12 mouse cellular contexts compared by ENCODE assay signal in the genomic region with DNA sequence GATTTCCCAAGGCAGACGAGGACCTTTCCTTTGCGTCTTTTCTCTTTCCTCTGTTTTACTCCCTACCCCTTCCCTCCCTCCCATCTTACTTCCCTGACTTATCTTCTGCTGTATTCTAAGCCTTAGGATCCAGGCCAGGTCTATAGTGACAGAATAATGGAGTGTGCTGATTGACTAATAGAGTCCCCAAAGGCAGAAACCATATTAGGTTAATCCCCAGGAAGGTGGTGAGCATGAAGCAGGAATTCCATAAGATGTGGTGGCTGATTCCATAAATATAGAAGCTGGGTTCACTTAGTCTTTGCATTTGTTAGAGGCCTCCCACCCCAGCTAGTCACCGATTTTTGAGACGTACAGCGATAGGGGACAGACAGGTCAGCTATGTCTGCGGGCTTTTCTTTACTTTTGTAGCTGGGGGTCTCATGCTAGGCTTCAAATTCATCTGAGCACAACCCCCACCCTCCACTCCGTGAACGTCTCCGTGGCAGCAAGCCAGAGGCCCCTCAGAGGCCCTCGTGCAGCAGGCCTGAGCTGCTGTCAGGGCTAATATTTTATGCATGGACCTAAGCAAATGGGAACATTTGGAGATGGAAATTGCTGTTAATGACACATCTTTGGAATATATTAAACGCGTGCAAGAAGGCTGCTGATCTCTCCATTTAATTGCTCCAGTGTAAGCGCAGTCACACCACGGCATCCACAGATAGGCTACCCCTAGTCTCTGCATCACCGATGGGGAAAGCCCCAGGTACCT.
A peak's percentile ranks its signal among the peaks of the same experiment; 100 is the strongest.
DNase-seq lines count a peak whose midpoint lies in the region; ATAC-seq and TF ChIP-seq lines count a peak whose summit lies in the region.
"Had no signal": no experiment of that assay in that cellular context is flagged by ENCODE, and none has a peak within 500 bp of the region (broad histone marks: within the 10 kb centered on the region; RNA-seq: fewer than 3 reads in every experiment).

No protein-coding gene starts in this region.

- DNase-seq in left cerebral cortex, adult 2 months (ENCODE audit: extremely low spot score in 1 of 2, low spot score in 2 of 2): no peak
- DNase-seq in left cerebral cortex, adult 11 months (ENCODE audit: low spot score): no peak
- DNase-seq in hindbrain, embryonic 10.5 days (ENCODE audit: low spot score): no peak
- DNase-seq in cerebellum, adult 11 months: no peak
- no peak for DNase-seq in left cerebral cortex, adult 9 months (ENCODE audit: low spot score in 2 of 2)
- DNase-seq in MN1 (ENCODE audit: low spot score): no peak
- DNase-seq: adrenal gland, adult 8-10 months; heart, adult 2 months; thymus, postnatal 4 days had no signal

- H3K9me3 ChIP-seq in embryonic facial prominence, embryonic 13.5 days: no peaks in the 10 kb centered on the region
- no peaks in the 10 kb centered on the region for H3K9me3 ChIP-seq in hindbrain, embryonic 10.5 days
- H3K9me3 ChIP-seq in midbrain, embryonic 15.5 days: no peaks in the 10 kb centered on the region
- H3K9me3 ChIP-seq: lung, embryonic 15.5 days had no signal

- H3K36me3 ChIP-seq in embryonic facial prominence, embryonic 13.5 days: peaks cover 34% of the 10 kb centered on the region
- H3K36me3 ChIP-seq in hindbrain, embryonic 10.5 days: peaks cover 50% of the 10 kb centered on the region
- H3K36me3 ChIP-seq in midbrain, embryonic 15.5 days (replicated peaks): peaks cover 14% of the 10 kb centered on the region; the same call in 1 of the 2 replicates

- WGBS in embryonic facial prominence, embryonic 13.5 days: 49% methylated on average over 15 of the region's 15 CpGs
- WGBS in hindbrain, embryonic 10.5 days: 62% methylated on average over 15 of the region's 15 CpGs
- 12% methylated on average over 15 of the region's 15 CpGs for WGBS in midbrain, embryonic 15.5 days

- ATAC-seq in embryonic facial prominence, embryonic 13.5 days (ENCODE audit: insufficient number of reproducible peaks, insufficient read depth, low FRiP score, low TSS enrichment, low read depth): no peak
- ATAC-seq in midbrain, embryonic 15.5 days (replicated peaks): peak; percentile 54; the same call in 1 of the 2 replicates

- H3K9ac ChIP-seq in embryonic facial prominence, embryonic 13.5 days: no peak overlapping the region
- H3K9ac ChIP-seq in midbrain, embryonic 15.5 days: no peak overlapping the region
- H3K9ac ChIP-seq: lung, embryonic 15.5 days had no signal

- no peak overlapping the region for H3K4me2 ChIP-seq in embryonic facial prominence, embryonic 13.5 days
- H3K4me2 ChIP-seq in midbrain, embryonic 15.5 days: peak overlapping the region; percentile 16; the same call in 1 of the 2 replicates
- H3K4me2 ChIP-seq: lung, embryonic 15.5 days had no signal

- H3K27me3 ChIP-seq in embryonic facial prominence, embryonic 13.5 days: 0 out of 2 replicates have a peak, but pooled peaks cover 4% of the 10 kb centered on the region
- no peaks in the 10 kb centered on the region for H3K27me3 ChIP-seq in hindbrain, embryonic 10.5 days (ENCODE audit: insufficient read depth, poor library complexity, severe bottlenecking)
- no peaks in the 10 kb centered on the region for H3K27me3 ChIP-seq in midbrain, embryonic 15.5 days (replicated peaks)
- H3K27me3 ChIP-seq: lung, embryonic 15.5 days had no signal

- TF ChIP-seq CTCF in left cerebral cortex, adult 2 months (IDR thresholded peaks at IDR 0.05): no peak

- no peak overlapping the region for H3K4me3 ChIP-seq in left cerebral cortex, adult 2 months
- no peak overlapping the region for H3K4me3 ChIP-seq in embryonic facial prominence, embryonic 13.5 days
- H3K4me3 ChIP-seq in hindbrain, embryonic 10.5 days: no peak overlapping the region
- no peak overlapping the region for H3K4me3 ChIP-seq in midbrain, embryonic 15.5 days
- H3K4me3 ChIP-seq: heart, adult 2 months; lung, embryonic 15.5 days had no signal

- peaks cover 38% of the 10 kb centered on the region for H3K4me1 ChIP-seq in embryonic facial prominence, embryonic 13.5 days
- peaks cover 62% of the 10 kb centered on the region for H3K4me1 ChIP-seq in hindbrain, embryonic 10.5 days (replicated peaks)
- peaks cover 51% of the 10 kb centered on the region for H3K4me1 ChIP-seq in midbrain, embryonic 15.5 days

- peak overlapping the region; percentile 32; the same call in 1 of the 2 replicates for H3K27ac ChIP-seq in left cerebral cortex, adult 2 months
- peak overlapping the region; percentile 17; the same call in 1 of the 2 replicates for H3K27ac ChIP-seq in embryonic facial prominence, embryonic 13.5 days
- peak overlapping the region; percentile 57; the same call in 1 of the 2 replicates for H3K27ac ChIP-seq in hindbrain, embryonic 10.5 days
- peak overlapping the region; percentile 71 for H3K27ac ChIP-seq in midbrain, embryonic 15.5 days
- H3K27ac ChIP-seq: heart, adult 2 months had no signal

- intact Hi-C loops in left cerebral cortex, adult 2 months (cut with DNase I): loop anchor here (5.0 to 10.0 kb wide), 3 partner anchors 226 to 844 kb away; no protein-coding TSS in a partner anchor

Comparison
In these comparisons a context has a peak if more than half of its experiments do, and no peak if none do; other contexts are left out.
1. H3K27ac ChIP-seq: peak in every context shown above with its lines; median percentile 71 in midbrain, embryonic 15.5 days; 57 in hindbrain, embryonic 10.5 days; 32 in left cerebral cortex, adult 2 months; 17 in embryonic facial prominence, embryonic 13.5 days.